Mouse (Mus musculus) lung, postnatal 0 days (tissue): Measurements from ENCODE around the gene Mlkl. TPM values are rescaled to one million over a fixed set of nuclear protein-coding genes. Genes with fewer than 3 reads are reported as not detected.
A peak's percentile ranks its signal among the peaks of the same experiment; 100 is the strongest.

Experiments used
- ATAC-seq: fragments of 200-750 bp; cut with Nextera tagmentation; 2 replicates; pipeline ENCODE4 v1.8.0; 2017; ENCODE audit warnings: moderate library complexity
- DNase-seq: peaks from one replicate; pipeline ENCODE4 v3.0.0-alpha.2; 2016; ENCODE audit warnings: low spot score
- H3K27ac ChIP-seq: fragments of 300-500 bp; sonication (generic); 2 replicates; pipeline ENCODE4 v1.5.1; 2014; ENCODE audit warnings: antibody characterized with exemption, mild to moderate bottlenecking, low read length, mixed read lengths
- H3K27me3 ChIP-seq: fragments of 300-500 bp; sonication (generic); replicated peaks from 2 replicates; pipeline ENCODE4 v1.6.1; 2014; ENCODE audit warnings: low read length, mixed read lengths; ENCODE audit not compliant: insufficient read depth
- H3K36me3 ChIP-seq: fragments of 300-500 bp; sonication (generic); 2 replicates; pipeline ENCODE4 v1.6.1; 2014; ENCODE audit warnings: low read length, mixed read lengths; ENCODE audit not compliant: insufficient read depth
- H3K4me1 ChIP-seq: fragments of 300-500 bp; sonication (generic); 2 replicates; pipeline ENCODE4 v1.6.1; 2014; ENCODE audit warnings: antibody characterized with exemption, low read depth, low read length, mixed read lengths; ENCODE audit not compliant: insufficient read depth
- H3K4me2 ChIP-seq: fragments of 300-500 bp; sonication (generic); replicated peaks from 2 replicates; pipeline ENCODE4 v1.6.1; 2014; ENCODE audit warnings: low read depth, mild to moderate bottlenecking, low read length, moderate library complexity, mixed read lengths
- H3K4me3 ChIP-seq: fragments of 300-500 bp; sonication (generic); 2 replicates; pipeline ENCODE4 v1.5.1; 2014; ENCODE audit warnings: low read depth, low read length
- H3K9ac ChIP-seq: fragments of 300-500 bp; sonication (generic); replicated peaks from 2 replicates; pipeline ENCODE4 v1.6.1; 2014; ENCODE audit warnings: low read depth, mild to moderate bottlenecking
- H3K9me3 ChIP-seq: fragments of 300-500 bp; sonication (generic); 2 replicates; pipeline ENCODE4 v1.6.1; 2016; ENCODE audit warnings: low read length, mixed read lengths
- CTCF ChIP-seq: IDR thresholded peaks from 2 replicates; pipeline ENCODE4 v1.5.1; 2016; ENCODE audit warnings: antibody characterized with exemption, mild to moderate bottlenecking
- EP300 ChIP-seq: IDR thresholded peaks from 2 replicates; pipeline ENCODE4 v1.6.1; 2016; ENCODE audit warnings: antibody characterized with exemption, mild to moderate bottlenecking, control low read depth
- WGBS: fragments of 180-500 bp; shearing (Covaris S2); extraction: QIAGEN DNeasy Blood & Tissue Kit; methylation state at CpG from one replicate; pipeline ENCODE4 v1.1.7; 2014; 5-methylcytosine and 5-hydroxymethylcytosine counted together
- polyA plus RNA-seq: library from polyadenylated mRNA; unstranded; fragments of >200 nt; fragmentation: Nextera tagmentation; extraction: Ambion mirVana; gene quantifications from 2 replicates; pipeline ENCODE4 v1.2.1, GENCODE M21; 2015

Mlkl gene
- polyA plus RNA-seq, 1 experiment from 2014 or later, result 5.2 TPM

- Histone ChIP-seq H3K4me1 (no peaks in the 10 kb centered on the region), H3K9ac (no peak overlapping the region), H3K27me3 (no peaks in the 10 kb centered on the region), H3K4me2 (no peak overlapping the region), H3K36me3 (no peaks in the 10 kb centered on the region), H3K4me3 (no peak overlapping the region), H3K9me3 (no peaks in the 10 kb centered on the region), H3K27ac (no peak overlapping the region)
- ATAC-seq, result no peak
- no peak for TF ChIP-seq CTCF
- no peak for TF ChIP-seq EP300
- WGBS, result 82% methylated on average over 9 of the region's 9 CpGs
- no peak for DNase-seq
Observed at GRCm38 (mm10) chr8:111353497-111353896, 15.5 kb upstream of the Mlkl start.

- no peak overlapping the region for H3K9ac ChIP-seq
- WGBS, result 89% methylated on average over 5 of the region's 5 CpGs
- TF ChIP-seq CTCF (no peak), EP300 (no peak)
- H3K9me3 ChIP-seq, result no peaks in the 10 kb centered on the region
- no peaks in the 10 kb centered on the region for H3K27me3 ChIP-seq
- no peak for DNase-seq
- no peak overlapping the region for H3K27ac ChIP-seq
- H3K36me3 ChIP-seq, result no peaks in the 10 kb centered on the region
- H3K4me2 ChIP-seq, result no peak overlapping the region
- no peak for ATAC-seq
- H3K4me3 ChIP-seq, result no peak overlapping the region
- no peaks in the 10 kb centered on the region for H3K4me1 ChIP-seq
Observed at GRCm38 (mm10) chr8:111352289-111352688, 14.3 kb upstream of the Mlkl start.

DNA sequence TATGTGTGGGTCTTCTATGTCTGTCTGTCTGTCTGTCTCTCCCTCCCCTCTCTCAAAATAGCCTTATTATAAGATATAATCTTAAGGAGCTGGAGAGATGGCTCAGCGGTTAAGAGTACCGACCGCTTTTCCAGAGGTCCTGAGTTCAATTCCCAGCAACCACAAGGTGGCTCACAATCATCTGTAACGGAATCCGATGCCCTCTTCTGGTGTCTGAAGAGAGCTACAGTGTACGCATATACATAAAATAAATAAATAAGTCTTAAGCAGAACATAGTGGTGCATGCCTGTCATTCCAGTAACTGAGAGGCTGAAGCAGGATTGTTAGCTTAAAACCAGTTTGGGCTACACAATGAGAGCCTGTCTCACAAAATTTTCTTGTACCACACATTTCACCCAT, 12.6 kb upstream of the Mlkl start:
- WGBS, result 76% methylated on average over 6 of the region's 6 CpGs
- H3K4me1 ChIP-seq, result no peaks in the 10 kb centered on the region

DNA sequence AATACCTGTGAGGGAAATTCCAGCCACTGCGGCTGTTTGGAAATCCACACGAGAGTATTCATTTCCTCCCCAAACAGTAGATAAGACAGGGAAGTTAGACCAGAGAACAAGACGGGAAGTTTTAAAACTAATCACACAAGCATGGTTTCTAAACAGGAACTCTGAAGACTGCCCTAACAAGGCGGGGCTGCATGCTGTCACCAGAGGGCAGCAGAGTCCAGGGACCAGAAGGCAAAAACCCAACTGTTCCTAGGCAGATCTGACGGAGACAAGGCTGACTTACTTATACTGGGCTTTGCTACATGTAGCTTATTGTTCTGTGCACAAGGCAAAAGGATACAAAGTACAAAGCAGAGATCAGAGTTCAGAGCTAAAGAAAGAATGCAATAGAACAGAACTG, 5.2 kb upstream of the Mlkl start:
- H3K9ac ChIP-seq, result no peak overlapping the region
- peak; percentile 98 for TF ChIP-seq CTCF
- no peak for TF ChIP-seq EP300
- H3K27me3 ChIP-seq, result no peaks in the 10 kb centered on the region
- no peak overlapping the region for H3K27ac ChIP-seq
- DNase-seq, result peak; percentile 84
- no peaks in the 10 kb centered on the region; the same call in 1 of the 2 replicates for H3K4me1 ChIP-seq
- H3K9me3 ChIP-seq, result no peaks in the 10 kb centered on the region
- H3K36me3 ChIP-seq, result no peaks in the 10 kb centered on the region
- peak; percentile 63 for ATAC-seq
- no peak overlapping the region for H3K4me3 ChIP-seq
- H3K4me2 ChIP-seq, result no peak overlapping the region
- 5% methylated on average over 5 of the region's 5 CpGs for WGBS

More for the DNA sequence above, 12.6 kb upstream of the Mlkl start:
- no peaks in the 10 kb centered on the region for H3K36me3 ChIP-seq
- DNase-seq (no peak), ATAC-seq (no peak)
- H3K9me3 ChIP-seq, result no peaks in the 10 kb centered on the region
- TF ChIP-seq EP300 (no peak), CTCF (0 out of 2 replicates have a peak, but pooled peaks have one; percentile 10)
- H3K27me3 ChIP-seq, result no peaks in the 10 kb centered on the region
- H3K4me3 ChIP-seq, result no peak overlapping the region
- no peak overlapping the region for H3K4me2 ChIP-seq
- no peak overlapping the region for H3K9ac ChIP-seq
- H3K27ac ChIP-seq, result no peak overlapping the region

DNA sequence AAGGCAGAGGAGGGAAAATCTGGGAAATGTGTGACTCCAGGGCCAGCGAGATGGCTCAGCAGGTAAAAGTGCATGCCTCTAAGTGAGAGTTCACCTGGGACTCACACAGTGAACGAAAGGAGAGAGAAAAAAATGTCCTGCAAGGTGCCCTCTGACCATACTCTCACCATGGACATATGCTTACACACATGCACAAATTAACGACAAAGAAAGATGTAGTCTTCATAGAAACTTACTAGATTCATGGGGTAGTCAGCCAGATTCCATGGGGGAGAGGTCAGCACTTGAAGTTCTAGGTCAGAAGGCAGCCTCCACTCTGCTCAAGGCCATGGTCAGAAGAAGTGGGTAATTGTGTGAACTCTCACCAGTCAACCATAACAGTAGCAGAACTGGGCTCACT, 2.2 kb upstream of the Mlkl start:
- ATAC-seq, result no peak
- H3K27me3 ChIP-seq, result no peaks in the 10 kb centered on the region
- TF ChIP-seq EP300 (no peak), CTCF (no peak)

GRCm38 (mm10) chr8:111338370-111339208, 612 bp upstream of the Mlkl start:
- Histone ChIP-seq H3K9me3 (no peaks in the 10 kb centered on the region), H3K27ac (peak overlapping the region; percentile 64), H3K4me2 (peak overlapping the region; percentile 83), H3K27me3 (no peaks in the 10 kb centered on the region), H3K4me3 (peak overlapping the region; percentile 54), H3K4me1 (no peaks in the 10 kb centered on the region; the same call in 1 of the 2 replicates), H3K9ac (no peak overlapping the region), H3K36me3 (no peaks in the 10 kb centered on the region)
- DNase-seq (peak; percentile 43), ATAC-seq (no peak)
- no peak for TF ChIP-seq CTCF
- TF ChIP-seq EP300, result 0 out of 2 replicates have a peak, but pooled peaks have one; percentile 19
- 28% methylated on average over 12 of the region's 12 CpGs for WGBS

More for the DNA sequence above, 2.2 kb upstream of the Mlkl start:
- WGBS, result 70% methylated on average over 3 of the region's 3 CpGs
- Histone ChIP-seq H3K9me3 (no peaks in the 10 kb centered on the region), H3K4me3 (no peak overlapping the region), H3K27ac (no peak overlapping the region), H3K4me1 (no peaks in the 10 kb centered on the region; the same call in 1 of the 2 replicates), H3K9ac (no peak overlapping the region), H3K4me2 (no peak overlapping the region), H3K36me3 (no peaks in the 10 kb centered on the region)
- DNase-seq, result no peak
